Mouse (Mus musculus): Measurements from ENCODE around the gene Gm4969. TPM values are rescaled to one million over a fixed set of nuclear protein-coding genes. Genes with fewer than 3 reads are reported as not detected.
"Not testable (repeated sequence)": the region's sequence is repeated elsewhere in the genome, so short reads cannot be mapped to it uniquely, and the experiment has no call there.

Gm4969 gene
- total RNA-seq, 2 experiments from 2014 or later, result 0.34 to 0.62 TPM

GRCm38 (mm10) chr7:19075723-19076585 is 42.2 kb downstream of the Gm4969 start, which contains the start of gene Dmwd:
Gene Dmwd, plus strand, starts transcription at chr7:19076227.
- peak; percentile 84 to 94 for DNase-seq (ENCODE audit: low spot score in 2 of 2)

GRCm38 (mm10) chr7:19075231-19075630 is 42.9 kb downstream of the Gm4969 start:
- DNase-seq (ENCODE audit: low spot score in 2 of 2), result no peak

GRCm38 (mm10) chr7:19074494-19074893 is 43.7 kb downstream of the Gm4969 start:
- DNase-seq (ENCODE audit: low spot score in 2 of 2), result no peak

GRCm38 (mm10) chr7:19073504-19073903 is 44.7 kb downstream of the Gm4969 start:
- peak in 1 of 2 experiments; percentile 32 for DNase-seq (ENCODE audit: low spot score in 2 of 2)

GRCm38 (mm10) chr7:19071024-19071423 is 47.1 kb downstream of the Gm4969 start:
- not testable (repeated sequence) for DNase-seq (ENCODE audit: low spot score in 2 of 2)

- peak in 1 of 2 experiments; percentile 27 for DNase-seq (ENCODE audit: low spot score in 2 of 2)
Measured at GRCm38 (mm10) chr7:19069500-19069899, 48.7 kb downstream of the Gm4969 start.

GRCm38 (mm10) chr7:19068707-19069106 is 49.5 kb downstream of the Gm4969 start:
- peak in 1 of 2 experiments; percentile 64 for DNase-seq (ENCODE audit: low spot score in 2 of 2)

- DNase-seq (ENCODE audit: low spot score in 2 of 2), result peak in 1 of 2 experiments; percentile 11
Measured at GRCm38 (mm10) chr7:19067935-19068334, 50.2 kb downstream of the Gm4969 start.

- DNase-seq (ENCODE audit: low spot score in 2 of 2), result peak in 1 of 2 experiments; percentile 10
Measured at GRCm38 (mm10) chr7:19067063-19067462, 51.1 kb downstream of the Gm4969 start.

GRCm38 (mm10) chr7:19065896-19066295 is 52.3 kb downstream of the Gm4969 start:
- DNase-seq (ENCODE audit: low spot score in 2 of 2), result no peak

- DNase-seq (ENCODE audit: low spot score in 2 of 2), result no peak
Measured at GRCm38 (mm10) chr7:19057405-19057804, 60.8 kb downstream of the Gm4969 start.

GRCm38 (mm10) chr7:19055108-19055507 is 63.1 kb downstream of the Gm4969 start:
- DNase-seq (ENCODE audit: low spot score in 2 of 2), result no peak

- no peak for DNase-seq (ENCODE audit: low spot score in 2 of 2)
Measured at GRCm38 (mm10) chr7:19054777-19055076, 63.4 kb downstream of the Gm4969 start.

GRCm38 (mm10) chr7:19054047-19054776 is 64.0 kb downstream of the Gm4969 start, which contains the start of gene Rsph6a:
Gene Rsph6a, plus strand, starts transcription at chr7:19054690.
- DNase-seq (ENCODE audit: low spot score in 2 of 2), result peak in 1 of 2 experiments; percentile 60

- DNase-seq (ENCODE audit: low spot score in 2 of 2), result no peak
Measured at GRCm38 (mm10) chr7:19053136-19053532, 65.0 kb downstream of the Gm4969 start.

- no peak for DNase-seq (ENCODE audit: low spot score in 2 of 2)
Measured at GRCm38 (mm10) chr7:19052345-19053135, 65.6 kb downstream of the Gm4969 start.

GRCm38 (mm10) chr7:19051161-19051560 is 67.0 kb downstream of the Gm4969 start:
- no peak for DNase-seq (ENCODE audit: low spot score in 2 of 2)

GRCm38 (mm10) chr7:19050172-19050571 is 68.0 kb downstream of the Gm4969 start:
- no peak for DNase-seq (ENCODE audit: low spot score in 2 of 2)

GRCm38 (mm10) chr7:19049252-19049651 is 68.9 kb downstream of the Gm4969 start:
- no peak for DNase-seq (ENCODE audit: low spot score in 2 of 2)

Measured in gastrocnemius, postnatal 4 days (tissue).